Mouse (Mus musculus) small intestine, adult 2 months (tissue): Measurements from ENCODE around the gene Gga2. TPM values are rescaled to one million over a fixed set of nuclear protein-coding genes. Genes with fewer than 3 reads are reported as not detected.

Experiments
- H3K27ac ChIP-seq: fragments of 200-500 bp; 2 replicates; pipeline ENCODE4 v1.5.1; 2012; ENCODE audit warnings: low read depth, low read length, control low read depth, inconsistent platforms; ENCODE audit not compliant: insufficient read depth
- H3K27me3 ChIP-seq: fragments of 200-500 bp; 2 replicates; pipeline ENCODE4 v1.6.1; 2012; ENCODE audit warnings: mild to moderate bottlenecking, moderate library complexity, low read length, inconsistent platforms; ENCODE audit not compliant: control insufficient read depth, insufficient read depth
- H3K36me3 ChIP-seq: fragments of 200-500 bp; 2 replicates; pipeline ENCODE4 v1.6.1; 2012; ENCODE audit warnings: mild to moderate bottlenecking, low read length, control low read depth, inconsistent platforms; ENCODE audit not compliant: control insufficient read depth, insufficient read depth
- H3K4me1 ChIP-seq: fragments of 200-500 bp; 2 replicates; pipeline ENCODE4 v1.6.1; 2012; ENCODE audit warnings: low read length, inconsistent platforms, mixed read lengths; ENCODE audit not compliant: control insufficient read depth, insufficient read depth, insufficient read length
- H3K4me3 ChIP-seq: fragments of 200-500 bp; 2 replicates; pipeline ENCODE4 v1.5.1; 2012; ENCODE audit warnings: low read depth, mild to moderate bottlenecking, control low read depth, inconsistent platforms, low read length, moderate library complexity
- CTCF ChIP-seq: fragments of 200-500 bp; IDR thresholded peaks from 2 replicates; pipeline ENCODE4 v1.5.1; 2012; ENCODE audit warnings: low read depth, mild to moderate bottlenecking, control low read depth, inconsistent platforms, low read length, moderate library complexity, mixed read lengths; ENCODE audit not compliant: insufficient replicate concordance, insufficient read length; ENCODE audit errors: extremely low read depth
- POLR2A ChIP-seq: fragments of 200-500 bp; IDR thresholded peaks from 2 replicates; pipeline ENCODE4 v1.6.1; 2012; ENCODE audit warnings: low read depth, mild to moderate bottlenecking, control low read depth, inconsistent platforms, low read length, moderate library complexity
- WGBS: fragments of 180-500 bp; shearing (Covaris S2); methylation state at CpG from one replicate; pipeline ENCODE4 v1.1.7; 2018; 5-methylcytosine and 5-hydroxymethylcytosine counted together
- polyA plus RNA-seq: library from polyadenylated mRNA; depleted of rRNA; stranded (reverse); fragments of >200 nt; gene quantifications from 2 replicates; pipeline ENCODE4 v1.2.3, GENCODE M21; 2012; rRNA removed

Gga2 gene
- polyA plus RNA-seq, 1 experiment: 16.0 TPM

- 76% methylated on average over 6 of the region's 6 CpGs for WGBS
Observed at GRCm38 (mm10) chr7:121939244-121939643, 81.8 kb downstream of the Gga2 start.

GRCm38 (mm10) chr7:121938124-121938891, 82.7 kb downstream of the Gga2 start:
- no peaks in the 10 kb centered on the region for H3K27me3 ChIP-seq
- 93% methylated on average over 8 of the region's 8 CpGs for WGBS
- H3K4me1 ChIP-seq: no peaks in the 10 kb centered on the region
- H3K36me3 ChIP-seq: peaks cover 14% of the 10 kb centered on the region
- H3K27ac ChIP-seq: no peak overlapping the region
- H3K4me3 ChIP-seq: no peak overlapping the region
- TF ChIP-seq CTCF (no peak), POLR2A (no peak)

More at GRCm38 (mm10) chr7:121939244-121939643, 81.8 kb downstream of the Gga2 start:
- H3K4me1 ChIP-seq: no peaks in the 10 kb centered on the region
- H3K27me3 ChIP-seq: no peaks in the 10 kb centered on the region
- H3K4me3 ChIP-seq: no peak overlapping the region
- TF ChIP-seq CTCF (no peak), POLR2A (no peak)
- no peak overlapping the region for H3K27ac ChIP-seq
- H3K36me3 ChIP-seq: peaks cover 17% of the 10 kb centered on the region

GRCm38 (mm10) chr7:121936861-121937630, 84.0 kb downstream of the Gga2 start:
- WGBS: 83% methylated on average over 14 of the region's 14 CpGs

More at GRCm38 (mm10) chr7:121936861-121937630, 84.0 kb downstream of the Gga2 start:
- no peak overlapping the region for H3K4me3 ChIP-seq
- H3K36me3 ChIP-seq: peaks cover 15% of the 10 kb centered on the region
- H3K27ac ChIP-seq: no peak overlapping the region
- no peaks in the 10 kb centered on the region for H3K4me1 ChIP-seq
- H3K27me3 ChIP-seq: no peaks in the 10 kb centered on the region
- no peak for TF ChIP-seq CTCF
- TF ChIP-seq POLR2A: no peak

Other genes starting within 250 kb of the Gga2 start
- gene Scnn1b, start 156.2 kb downstream of the Gga2 start, polyA plus RNA-seq: 0.10 and 0.85 TPM in 2 replicates
- gene Cog7, start 39.5 kb downstream of the Gga2 start, polyA plus RNA-seq: 11.7 and 20.2 TPM in 2 replicates
- gene Ubfd1, start 46.0 kb upstream of the Gga2 start, polyA plus RNA-seq: 15.9 and 19.3 TPM in 2 replicates
- gene Ears2, start 46.0 kb upstream of the Gga2 start, polyA plus RNA-seq: 4.9 and 7.4 TPM in 2 replicates
- 395 and 1,026 TPM in 2 replicates for gene Ndufab1, start 80.7 kb upstream of the Gga2 start, polyA plus RNA-seq
- 0.72 and 1.0 TPM in 2 replicates for gene Palb2, start 111.8 kb upstream of the Gga2 start, polyA plus RNA-seq
- 37.2 and 54.3 TPM in 2 replicates for gene Dctn5, start 111.8 kb upstream of the Gga2 start, polyA plus RNA-seq
- 9.0 and 21.2 TPM in 2 replicates for gene Plk1, start 138.2 kb upstream of the Gga2 start, polyA plus RNA-seq
- 23.1 and 23.5 TPM in 2 replicates for gene Ern2, start 165.0 kb upstream of the Gga2 start, polyA plus RNA-seq
- gene Chp2, start 198.3 kb upstream of the Gga2 start, polyA plus RNA-seq: 97.0 and 197 TPM in 2 replicates